Mouse (Mus musculus): Measurements from ENCODE around the gene Amz1.
A peak's percentile ranks its signal among the peaks of the same experiment; 100 is the strongest.

Amz1 gene

DNA sequence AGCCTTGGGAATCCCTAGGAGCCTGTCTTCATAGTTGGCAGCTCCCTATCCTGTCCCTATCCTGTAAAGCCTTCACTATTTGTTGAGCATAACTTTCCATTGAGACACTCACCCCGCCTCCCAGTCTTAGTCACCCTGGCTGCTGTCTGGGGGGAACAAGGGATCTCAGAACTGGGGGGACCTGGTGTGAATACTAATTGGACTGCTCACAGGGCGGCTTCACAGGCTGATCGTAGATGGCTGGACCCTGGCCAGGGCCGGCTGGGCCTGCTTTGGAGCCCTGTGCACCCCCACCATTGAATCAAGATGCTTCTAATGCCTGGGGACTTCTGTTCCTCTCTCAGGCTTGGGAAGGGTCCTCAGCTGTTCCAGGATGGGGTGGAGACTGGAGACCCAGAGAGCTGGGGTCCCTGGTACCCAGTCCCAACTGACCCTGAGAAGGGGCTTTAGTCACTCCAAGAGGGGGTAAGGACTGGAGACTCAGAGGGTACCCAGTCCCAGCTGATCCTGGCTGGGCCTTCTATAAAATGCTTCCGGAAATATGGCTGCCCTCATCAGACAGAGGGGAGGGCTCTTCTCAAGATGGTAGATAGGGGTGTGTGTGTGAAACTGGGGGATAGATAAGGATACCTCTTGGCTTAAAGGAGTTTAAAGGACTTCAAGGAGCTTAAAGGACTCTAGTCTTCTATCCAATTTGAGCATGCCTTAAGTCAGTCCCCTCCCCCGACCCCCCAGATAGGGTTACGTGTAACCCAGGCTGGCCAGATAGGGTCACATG, 2.3 kb downstream of the Amz1 start:
- DNase-seq, result no peak

DNA sequence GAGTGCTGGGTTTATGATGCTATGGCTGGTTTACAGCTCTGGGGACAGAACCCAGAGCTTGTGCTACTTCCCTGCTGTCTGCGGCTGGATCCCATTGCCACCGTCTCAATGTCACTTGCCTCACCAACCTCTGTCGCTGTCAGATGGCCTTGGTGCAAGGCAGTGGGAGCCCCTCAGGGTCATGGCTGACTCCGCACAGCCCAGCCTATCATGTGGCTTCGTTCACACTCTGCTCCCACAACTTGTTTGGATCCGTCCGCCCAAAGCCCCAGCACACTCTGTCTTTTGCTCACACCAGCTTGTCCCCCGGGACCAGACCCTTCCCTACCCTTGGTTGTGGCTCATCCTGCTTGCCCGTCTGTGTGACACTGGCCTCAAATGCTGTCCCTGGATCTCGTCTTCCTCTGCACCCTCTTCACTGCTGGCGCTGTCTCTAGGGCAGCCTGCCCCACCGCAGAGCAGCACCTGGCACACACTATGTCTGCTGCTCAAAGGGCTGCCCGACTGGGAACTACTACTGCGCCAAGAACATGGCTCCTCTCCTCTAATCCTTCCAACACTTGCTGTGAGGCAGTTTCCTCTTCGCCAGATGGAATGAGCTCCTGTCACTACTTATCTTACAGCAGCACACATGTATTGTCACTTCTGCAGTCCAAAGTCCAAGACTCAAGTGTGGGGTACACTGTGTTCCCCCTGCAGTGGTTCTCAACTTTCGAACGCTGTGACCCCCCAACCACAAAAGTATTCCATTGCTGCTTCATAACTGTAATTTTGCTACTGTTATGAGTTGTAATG, 3.2 kb downstream of the Amz1 start:
- no peak for DNase-seq

DNA sequence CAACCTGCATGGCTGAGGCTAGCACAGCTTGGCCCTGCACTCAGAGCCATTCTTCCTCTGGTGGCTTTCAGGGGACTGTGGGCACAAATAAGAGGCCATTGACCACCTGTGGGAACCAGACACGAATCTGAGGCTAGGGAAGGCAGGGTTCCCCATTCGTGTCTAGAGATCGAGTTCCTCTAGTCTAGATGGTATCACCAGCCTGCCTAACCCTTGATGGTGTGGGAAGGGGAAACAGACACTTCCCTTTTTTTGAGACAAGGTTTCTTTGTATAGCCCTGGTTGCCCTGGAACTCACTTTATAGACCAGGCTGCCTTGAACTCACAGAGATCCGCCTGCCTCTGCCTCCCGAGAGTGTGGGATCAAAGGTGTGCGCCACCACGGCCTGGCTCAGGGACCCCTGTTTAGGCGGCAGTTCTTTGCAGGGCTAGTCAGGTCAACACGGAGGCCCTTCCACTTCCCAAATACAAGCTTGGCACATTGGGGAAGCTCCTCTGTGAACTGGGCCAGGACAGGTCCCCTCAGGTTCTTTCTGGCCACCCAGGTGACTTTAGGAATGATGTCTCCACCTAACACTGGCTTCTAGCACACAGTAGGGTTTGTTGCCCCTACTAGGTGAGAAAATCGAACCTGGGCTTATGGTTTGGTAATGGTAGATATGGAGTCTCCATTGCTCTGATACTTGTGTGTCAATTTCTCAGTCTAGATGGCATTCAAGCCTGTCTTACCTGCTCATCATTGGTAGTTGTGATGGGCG, 7.3 kb downstream of the Amz1 start:
- DNase-seq, result no peak

DNA sequence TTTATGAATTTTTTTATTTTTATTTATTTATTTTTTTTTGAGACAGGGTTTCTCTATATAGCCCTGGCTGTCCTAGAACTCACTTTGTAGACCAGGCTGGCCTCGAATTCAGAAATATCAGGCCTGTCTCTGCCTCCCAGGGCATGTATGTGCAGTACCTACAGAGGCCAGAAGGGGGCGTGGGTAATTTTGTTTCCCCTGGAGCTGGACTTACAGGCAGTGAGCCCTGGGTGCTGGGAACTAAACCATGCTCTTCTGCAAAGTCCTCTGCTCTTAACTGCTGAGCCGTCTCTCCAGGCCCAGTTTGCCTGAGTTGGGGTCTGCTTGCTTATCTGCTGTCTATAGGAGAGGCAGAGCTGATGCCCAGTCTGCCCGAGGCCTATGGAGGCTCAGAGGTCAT, 8.3 kb downstream of the Amz1 start:
- DNase-seq, result no peak

DNA sequence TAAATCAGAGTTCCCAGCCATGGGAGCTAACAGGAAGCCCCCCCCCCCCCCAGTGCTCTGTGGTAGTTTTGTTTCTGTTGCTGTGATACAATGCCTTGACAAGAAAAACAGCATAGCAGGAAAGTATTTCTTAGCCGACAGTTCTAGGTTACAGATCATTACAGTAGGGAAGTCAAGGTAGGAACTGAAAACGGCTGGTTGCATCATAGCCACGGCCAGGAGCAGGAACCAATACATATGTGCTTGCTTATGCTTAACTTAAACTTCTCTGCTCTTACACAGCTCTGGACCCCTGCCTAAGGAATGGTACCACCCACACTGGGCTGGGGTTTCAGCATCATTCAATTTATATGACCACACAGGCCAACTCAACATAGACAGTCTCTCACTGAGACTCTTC, 9.4 kb downstream of the Amz1 start:
- no peak for DNase-seq

DNA sequence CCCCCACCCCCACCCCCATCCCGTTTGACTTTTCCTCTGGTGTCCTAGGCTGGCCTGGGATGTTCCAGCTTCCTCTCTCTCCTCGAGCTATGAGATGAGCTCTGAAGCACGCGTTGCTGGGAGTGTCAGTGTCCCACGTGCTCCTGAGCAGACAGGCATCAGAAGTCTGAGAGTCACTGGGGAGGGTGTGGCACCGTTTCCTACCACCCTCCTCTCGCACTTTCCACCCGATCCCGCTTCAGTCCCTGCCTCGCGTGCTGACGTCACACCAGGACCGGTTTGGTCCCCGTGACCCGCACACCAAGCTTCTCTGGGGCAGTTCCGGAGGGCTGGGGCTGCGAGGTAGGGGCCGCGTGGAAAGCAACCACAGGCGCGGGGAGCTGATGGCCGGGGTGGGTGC, 11.4 kb downstream of the Amz1 start:
- DNase-seq, result peak; percentile 55

DNA sequence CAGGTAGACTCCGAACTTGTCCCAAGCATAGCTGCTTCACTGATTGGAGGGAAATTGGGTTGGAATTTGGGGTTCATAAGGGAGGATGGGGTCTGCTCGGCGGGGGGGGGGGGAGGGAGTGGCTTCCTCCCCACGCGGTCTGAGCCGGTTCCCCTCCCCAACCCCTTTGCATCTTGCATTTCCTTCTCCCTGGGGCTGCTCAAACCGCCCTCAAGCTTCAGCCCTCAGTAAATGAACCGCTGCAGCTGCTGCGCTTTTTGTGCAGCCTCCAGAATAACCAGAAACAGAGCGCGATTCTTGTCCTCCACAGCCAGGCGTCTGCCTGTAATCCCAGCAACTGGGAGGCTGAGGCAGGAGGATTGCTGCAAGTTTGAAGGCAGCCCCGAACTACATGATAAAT, 12.2 kb downstream of the Amz1 start:
- DNase-seq, result no peak

DNA sequence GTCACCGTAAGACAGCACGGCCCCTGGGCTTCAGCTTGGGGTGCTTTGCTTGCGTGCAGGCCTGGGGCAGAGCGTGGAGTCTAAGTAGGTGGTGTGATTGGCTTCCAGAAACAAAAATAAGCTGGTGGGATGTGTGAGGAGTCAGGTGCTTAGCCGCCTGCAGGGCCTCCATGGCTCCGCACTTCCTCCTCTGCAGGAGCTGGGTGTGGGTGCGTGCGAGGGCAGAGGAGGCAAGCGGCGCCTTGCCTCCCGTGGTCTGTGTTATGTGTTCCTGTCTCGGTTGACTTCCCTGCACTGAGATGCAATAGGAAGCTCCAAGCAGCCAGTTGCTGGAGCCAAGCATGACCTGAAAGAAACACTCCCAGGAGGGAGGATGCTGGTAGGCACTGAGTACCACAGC, 15.9 kb downstream of the Amz1 start:
- no peak for DNase-seq

DNA sequence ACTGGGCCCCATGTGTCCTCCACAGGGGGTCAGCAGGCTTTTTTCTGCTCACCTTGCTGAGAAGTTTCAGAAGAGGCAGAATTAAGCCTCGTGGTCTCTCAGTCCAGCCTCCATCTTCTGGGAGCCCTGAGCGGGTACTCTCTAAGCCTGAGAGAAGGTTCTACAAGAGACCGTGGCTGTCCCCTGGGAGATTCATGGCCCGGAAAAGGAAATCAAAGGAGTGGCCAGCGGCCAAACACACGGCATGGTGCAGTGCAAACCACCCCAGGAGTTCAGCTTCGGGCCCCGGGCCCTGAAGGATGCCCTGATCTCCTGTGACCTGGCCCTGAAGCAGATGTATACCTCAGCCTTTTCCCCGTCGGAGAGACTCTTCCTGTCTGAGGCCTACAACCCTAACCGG, 17.1 kb downstream of the Amz1 start:
- DNase-seq, result peak; percentile 70

DNA sequence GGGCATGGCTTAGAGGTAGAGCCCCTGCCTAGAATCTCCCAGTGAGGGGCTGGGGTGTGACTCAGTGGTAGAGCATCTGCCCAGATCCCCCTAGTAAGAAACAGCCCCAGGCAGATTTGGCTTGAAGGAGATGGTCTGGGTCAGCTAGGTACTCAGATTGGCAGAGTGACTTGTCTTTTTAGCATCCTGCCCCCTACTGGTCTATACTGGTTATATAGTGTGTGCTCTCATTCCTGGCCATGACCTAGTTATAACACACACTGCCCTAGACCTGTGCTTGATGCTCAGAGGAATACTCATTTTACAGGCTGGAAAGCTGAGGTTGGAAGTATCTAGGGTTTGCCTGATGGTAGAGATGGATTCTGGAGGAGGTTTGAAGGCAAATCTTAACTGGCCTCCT, 17.9 kb downstream of the Amz1 start:
- no peak for DNase-seq

DNA sequence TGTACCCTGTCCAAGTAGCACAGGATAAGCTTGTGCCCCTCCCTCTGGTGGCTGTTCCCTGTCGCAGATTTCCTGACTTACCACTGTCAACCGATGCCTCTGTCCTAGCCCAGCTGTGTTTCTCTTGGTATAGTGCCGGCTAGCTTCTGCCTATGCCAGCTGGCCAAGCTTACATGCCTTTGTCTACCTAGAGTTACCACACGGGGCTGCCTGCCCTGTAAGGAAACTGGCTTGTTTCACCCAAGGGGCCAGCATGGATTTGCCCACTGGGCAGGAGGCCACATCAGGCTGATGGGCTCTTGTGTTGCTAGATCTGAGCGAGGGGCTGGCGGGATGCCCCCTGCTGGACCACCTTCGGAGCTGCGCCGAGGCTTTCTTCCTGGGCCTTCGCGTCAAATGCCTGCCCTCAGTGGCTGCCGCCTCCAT, 19.8 kb downstream of the Amz1 start:
- no peak for DNase-seq

DNA sequence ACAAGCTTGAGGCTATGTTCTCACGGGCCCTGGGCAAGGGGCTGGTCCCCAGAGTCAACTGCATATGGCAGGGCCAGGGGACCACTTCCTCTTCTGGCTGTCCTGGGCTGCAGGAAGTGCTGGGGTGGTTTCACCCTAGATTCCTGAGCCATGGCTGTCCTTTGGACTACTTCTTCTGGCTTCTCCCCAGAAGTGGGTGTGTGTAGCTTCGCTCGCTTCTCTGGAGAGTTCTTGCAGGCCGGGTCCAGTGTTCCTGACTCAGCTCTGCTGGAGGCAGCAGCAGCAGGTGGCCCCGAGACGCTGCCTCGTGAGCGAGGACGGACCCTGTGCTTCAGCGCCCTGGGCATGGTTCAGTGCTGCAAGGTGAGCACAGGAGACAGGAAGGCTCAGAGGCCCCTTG, 24.5 kb downstream of the Amz1 start:
- DNase-seq, result peak; percentile 69

DNA sequence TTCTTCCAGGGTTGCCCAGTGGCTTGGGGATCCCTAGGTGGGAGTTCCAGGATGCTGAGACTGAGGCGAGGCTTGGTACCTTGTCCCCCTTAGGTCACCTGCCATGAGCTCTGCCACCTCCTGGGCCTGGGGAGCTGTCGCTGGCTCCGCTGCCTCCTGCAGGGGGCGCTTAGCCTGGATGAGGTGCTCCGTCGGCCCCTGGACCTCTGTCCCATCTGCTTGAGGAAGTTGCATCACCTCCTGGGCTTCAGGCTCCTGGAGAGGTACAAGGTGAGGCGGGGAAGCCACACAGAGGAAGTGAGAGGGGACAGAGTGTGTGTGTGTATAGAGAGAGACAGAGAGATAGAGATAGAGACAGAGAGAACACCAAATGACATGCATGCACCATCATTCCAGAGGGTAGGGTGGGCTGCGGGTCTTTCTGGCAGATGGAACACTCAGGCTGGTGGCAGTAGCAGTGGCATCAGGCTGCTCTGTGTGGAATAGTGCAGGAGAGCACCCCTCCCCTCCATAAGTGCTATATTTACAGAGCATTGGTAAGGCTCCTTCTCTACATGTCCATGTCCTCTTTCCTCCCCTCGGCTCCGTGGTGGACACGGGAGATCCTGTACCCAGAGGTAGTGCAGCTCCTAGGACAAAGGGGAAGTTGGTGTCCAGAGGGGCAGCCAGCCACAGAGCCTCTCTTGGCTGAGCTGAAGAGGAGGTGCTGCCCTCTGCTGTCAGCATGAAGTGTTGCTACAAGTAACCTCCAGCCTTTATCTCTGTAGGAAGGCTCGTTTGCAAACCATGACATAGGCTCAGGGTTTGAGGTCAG, 25.3 kb downstream of the Amz1 start:
- DNase-seq, result peak; percentile 90

DNA sequence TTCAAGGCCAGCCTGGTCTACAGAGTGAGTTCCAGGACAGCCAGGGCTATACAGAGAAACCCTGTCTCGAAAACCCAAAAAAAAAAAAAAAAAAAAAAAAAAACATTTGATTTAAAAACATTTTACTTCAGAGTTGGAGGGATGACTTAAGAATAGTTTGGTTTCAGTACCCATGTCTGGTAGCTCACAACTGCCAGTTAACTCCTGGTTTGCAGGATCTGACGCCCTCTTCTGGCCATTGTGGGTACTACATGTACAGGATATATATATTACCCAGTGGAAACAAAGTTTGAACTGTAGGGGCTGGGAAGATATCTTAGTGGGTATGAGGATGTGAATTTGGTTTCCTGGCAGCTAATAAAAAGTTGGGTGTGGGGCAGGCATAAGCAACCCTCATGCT, 27.0 kb downstream of the Amz1 start:
- peak; percentile 67 for DNase-seq

DNA sequence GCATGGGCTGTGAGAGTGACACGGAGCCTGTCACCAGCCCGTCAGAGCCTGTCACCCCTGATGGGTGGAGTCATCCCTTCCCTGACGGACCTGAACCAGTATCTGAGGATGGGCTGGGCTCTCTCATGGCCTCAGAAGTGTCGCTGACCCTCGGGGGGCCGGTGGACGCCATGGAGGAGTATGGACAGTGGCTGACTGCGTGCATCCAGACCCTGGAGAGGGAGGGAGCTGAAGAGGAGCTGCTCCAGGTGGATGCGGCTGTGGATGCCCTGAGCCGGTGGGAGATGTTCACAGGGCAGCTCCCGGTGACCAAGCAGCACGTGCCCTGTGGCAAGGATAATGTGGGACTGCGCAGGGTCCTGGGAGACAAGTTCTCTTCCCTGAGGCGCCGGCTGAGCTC, 28.1 kb downstream of the Amz1 start:
- no peak for DNase-seq

DNA sequence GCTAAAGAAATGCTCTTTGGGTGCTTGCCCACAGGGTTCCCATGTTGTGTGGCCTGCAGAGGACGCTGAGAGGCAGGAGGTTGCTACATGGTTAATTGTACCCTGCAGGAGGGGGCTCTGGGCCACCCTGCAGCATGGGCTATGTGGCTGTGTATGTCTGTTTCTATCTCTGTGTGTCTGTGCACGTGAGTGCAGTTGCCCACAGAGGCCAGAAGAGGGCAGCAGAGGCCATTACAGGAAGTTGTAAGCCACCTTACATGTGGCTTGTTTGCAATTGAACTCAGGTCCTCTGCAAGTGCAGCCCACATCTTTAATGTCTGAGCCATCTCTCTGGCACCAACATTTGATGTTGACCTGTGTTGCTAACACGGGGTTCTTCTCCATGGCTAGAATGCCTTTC, 28.7 kb downstream of the Amz1 start:
- DNase-seq, result no peak

DNA sequence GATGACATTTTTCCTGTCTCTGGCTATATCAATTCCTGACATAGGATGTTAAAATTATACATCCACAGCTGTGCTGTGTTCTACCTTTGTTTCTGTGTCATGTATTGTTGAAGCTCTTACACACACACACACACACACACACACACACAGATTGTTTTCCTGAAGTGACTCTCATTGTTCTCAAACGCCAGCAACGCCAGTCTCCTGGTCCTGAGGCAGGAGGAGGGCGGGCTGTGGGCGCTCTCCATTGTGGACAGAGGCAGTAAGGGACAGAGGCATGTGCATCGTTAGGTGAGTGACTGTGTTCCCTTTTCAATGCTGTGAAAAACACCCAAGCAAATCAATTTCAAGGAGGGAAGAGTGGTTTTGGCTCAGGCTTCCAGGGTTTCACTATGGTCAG, 29.3 kb downstream of the Amz1 start:
- DNase-seq, result peak; percentile 47

DNA sequence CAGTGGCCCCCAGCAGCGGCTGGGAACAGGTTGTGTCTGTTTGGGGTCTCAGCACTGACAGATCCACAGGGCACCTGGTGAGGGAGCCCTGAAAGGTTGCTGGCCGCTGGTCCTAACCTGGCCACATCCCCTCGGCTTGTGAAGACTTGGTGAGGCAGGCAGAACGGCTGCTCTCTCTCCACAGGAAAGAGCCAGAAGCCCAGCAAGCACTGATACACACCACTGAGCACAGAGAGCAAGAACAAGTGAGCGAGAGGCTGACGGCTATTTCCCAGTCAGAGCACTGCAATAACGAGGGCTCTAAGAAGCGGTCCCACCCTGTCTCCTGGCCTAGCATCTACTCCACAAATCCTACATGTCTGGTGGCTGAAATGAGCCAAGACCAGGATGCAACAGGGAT, 34.9 kb downstream of the Amz1 start:
- DNase-seq, result no peak

DNA sequence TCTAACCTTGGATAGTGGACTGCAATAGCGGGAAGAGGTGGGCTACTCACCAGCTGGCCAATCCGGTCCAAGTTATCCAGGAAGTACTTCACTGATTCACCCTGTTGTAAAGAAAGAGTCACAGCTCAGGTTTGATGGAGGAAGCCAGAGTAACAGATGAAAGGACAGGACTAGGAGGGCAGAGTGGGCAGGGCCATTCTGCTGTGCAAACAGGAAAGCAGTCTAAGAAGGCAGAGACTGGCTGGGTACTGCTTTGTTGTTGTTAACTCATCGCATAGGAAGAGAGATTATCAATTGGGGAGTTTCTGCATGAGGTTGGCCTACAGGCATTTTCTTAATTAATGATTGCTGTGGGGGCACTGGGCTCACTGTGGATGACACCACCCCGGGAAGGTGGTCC, 38.6 kb downstream of the Amz1 start:
- no peak for DNase-seq

DNA sequence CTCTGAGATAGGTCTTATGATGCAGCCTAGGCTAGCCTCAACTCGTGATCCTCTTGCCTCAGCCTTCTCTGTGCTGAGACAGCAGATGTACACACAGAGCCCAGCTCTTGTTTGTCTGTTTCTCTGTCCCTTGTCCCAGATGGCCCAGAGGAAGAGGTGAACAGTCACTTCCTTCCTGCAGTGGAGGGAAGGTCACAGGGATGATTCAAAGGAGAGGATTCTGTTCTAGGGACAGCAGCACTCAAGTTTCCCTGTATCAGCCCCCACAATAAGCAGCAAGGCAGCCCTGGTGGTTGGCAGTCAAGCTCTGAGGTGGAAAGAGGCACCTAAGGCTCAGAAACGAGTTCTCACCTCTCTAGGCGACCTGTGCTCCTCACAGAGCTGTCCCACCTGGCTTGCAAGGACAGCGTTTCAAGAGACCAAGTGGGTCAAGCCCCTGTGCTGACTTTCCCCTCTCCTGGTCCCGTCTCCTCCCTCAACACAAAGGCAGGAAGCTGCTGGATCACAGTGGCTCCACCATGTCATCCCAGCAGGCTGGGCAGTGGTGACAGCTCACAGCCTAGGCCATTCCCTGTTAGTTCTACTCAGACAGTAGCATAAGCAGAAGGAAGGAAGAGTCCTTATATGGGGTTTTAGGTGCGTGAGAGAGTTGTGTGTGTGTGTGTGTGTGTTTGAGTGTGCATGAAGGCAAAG, 41.1 kb downstream of the Amz1 start:
- DNase-seq, result peak; percentile 55

DNA sequence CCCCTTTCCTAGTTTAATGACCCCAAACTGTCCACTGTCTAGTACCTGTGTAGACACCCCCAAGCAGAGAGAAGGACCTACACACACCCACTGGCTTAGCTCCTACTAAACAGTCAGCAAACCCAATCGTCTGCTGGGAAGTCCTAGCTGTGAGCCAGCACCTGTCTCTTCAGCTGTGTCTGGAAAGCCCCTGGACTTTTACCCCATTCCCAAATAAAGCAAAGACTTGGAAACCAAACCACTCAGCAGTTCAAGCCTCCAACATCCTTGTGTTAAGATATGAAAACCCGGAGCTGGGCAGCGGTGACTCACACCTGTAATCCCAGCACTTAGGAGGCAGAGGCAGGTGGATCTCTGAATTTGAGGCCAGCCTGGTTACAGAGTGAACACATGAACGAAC, 42.6 kb downstream of the Amz1 start:
- DNase-seq, result no peak

DNA sequence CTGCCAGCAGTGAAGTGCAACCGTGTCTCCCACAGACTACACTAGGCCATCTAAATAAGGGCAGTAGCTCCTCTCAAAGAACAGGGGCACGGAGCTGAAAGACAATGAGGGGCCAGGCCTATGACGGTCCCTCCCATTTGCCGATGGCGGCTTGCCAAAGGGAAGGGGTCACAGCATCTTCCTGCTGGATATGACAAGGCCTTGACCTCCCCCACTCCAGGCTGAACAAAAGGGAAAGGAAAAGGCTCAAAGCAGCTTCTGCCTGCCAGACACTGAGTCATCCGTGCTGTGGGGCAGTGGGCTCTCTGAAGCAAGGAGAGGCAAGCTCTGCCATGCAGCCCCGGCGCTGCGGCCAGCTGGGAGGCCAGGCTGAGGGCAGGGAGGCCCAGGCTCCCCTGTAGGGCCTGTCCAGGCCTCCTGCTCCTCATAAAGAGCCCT, 43.8 kb downstream of the Amz1 start:
- peak; percentile 96 for DNase-seq

All from kidney, postnatal 10 days (tissue).